Mouse (Mus musculus): ENCODE results near the gene Gpcpd1. TPM values are rescaled to one million over a fixed set of nuclear protein-coding genes. Genes with fewer than 3 reads are reported as not detected.

The Gpcpd1 gene
- polyA plus RNA-seq, 1 experiment from 2014 or later: 108 TPM

DNA sequence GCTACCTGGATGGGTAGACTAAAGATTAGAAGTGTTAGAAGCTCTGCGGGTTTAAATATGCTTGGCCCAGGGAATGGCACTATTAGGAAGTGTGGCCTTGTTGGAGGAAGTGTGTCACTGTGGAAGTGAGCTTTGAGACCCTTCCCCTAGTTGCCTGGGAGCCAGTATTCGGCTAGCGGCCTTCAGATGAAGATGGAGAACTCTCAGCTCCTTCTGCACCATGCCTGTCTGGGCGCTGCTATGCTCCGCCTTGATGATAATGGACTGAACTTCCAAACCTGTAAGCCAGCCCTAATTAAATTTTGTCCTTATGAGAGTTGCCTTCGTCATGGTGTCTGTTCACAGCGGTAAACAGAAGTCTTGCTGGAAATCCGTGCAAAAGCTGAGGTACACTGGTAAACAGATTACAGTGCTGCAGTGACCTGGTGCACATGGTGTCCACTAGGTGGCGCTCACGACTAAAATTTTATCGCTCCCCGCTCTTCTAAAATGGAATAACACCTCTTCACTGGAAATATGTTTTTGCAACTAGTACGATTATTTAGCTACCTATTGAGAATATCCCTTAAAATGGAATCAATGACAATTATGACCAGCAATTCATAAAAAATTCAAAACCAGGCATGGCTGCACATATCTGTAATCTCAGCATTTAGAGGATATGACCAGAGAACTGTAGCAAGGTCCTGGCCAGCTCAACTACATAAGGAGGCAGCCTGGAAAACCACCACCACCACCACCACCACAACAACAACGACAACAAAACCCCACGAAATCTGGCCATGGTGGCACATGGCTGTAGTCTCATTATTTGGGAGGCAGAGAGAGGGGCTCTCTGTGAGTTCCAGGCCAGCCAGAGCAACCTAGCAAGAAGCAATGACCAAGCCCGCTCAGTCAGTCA lies 71.1 kb downstream of the Gpcpd1 start:
- no peaks in the 10 kb centered on the region for H3K9me3 ChIP-seq (ENCODE audit: control insufficient read depth, low read length)
- H3K4me1 ChIP-seq (ENCODE audit: control insufficient read depth, insufficient read depth, low read length): no peaks in the 10 kb centered on the region
- H3K27me3 ChIP-seq (ENCODE audit: control insufficient read depth, insufficient read depth, low read length): no peaks in the 10 kb centered on the region
- H3K4me2 ChIP-seq (ENCODE audit: low read depth, low read length): no peak overlapping the region
- 32% methylated on average over 16 of the region's 16 CpGs for WGBS
- H3K9ac ChIP-seq (replicated peaks; ENCODE audit: low read depth, low read length): no peak overlapping the region
- H3K27ac ChIP-seq (ENCODE audit: low read depth, low read length): no peak overlapping the region
- peak; percentile 86 for ATAC-seq (ENCODE audit: low read depth)
- no peaks in the 10 kb centered on the region for H3K36me3 ChIP-seq (ENCODE audit: control insufficient read depth, insufficient read depth, low read length)
- no peak overlapping the region for H3K4me3 ChIP-seq (ENCODE audit: low read depth, low read length)

DNA sequence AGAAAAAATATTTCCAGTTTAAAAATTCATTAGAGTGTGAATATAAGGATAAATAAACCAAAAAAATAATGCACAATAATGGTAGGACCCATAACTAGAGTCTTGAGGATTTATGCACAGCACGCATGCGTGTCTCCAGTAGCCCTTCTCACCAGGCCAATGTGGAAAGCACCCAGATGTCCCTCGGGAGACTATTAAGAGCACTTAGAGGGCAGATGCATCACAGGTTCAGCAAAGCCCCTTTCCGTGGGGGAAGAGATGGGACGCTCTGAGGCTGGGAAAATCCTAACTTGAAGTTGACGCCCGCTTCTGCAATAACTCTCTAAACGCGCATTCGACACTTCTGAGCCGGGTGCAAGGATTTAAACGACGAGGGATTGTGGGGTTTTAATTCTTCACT lies 71.9 kb downstream of the Gpcpd1 start:
- H3K4me3 ChIP-seq (ENCODE audit: low read depth, low read length): no peak overlapping the region
- 85% methylated on average over 13 of the region's 13 CpGs for WGBS
- no peak overlapping the region for H3K4me2 ChIP-seq (ENCODE audit: low read depth, low read length)
- no peaks in the 10 kb centered on the region for H3K9me3 ChIP-seq (ENCODE audit: control insufficient read depth, low read length)
- H3K36me3 ChIP-seq (ENCODE audit: control insufficient read depth, insufficient read depth, low read length): no peaks in the 10 kb centered on the region
- ATAC-seq (ENCODE audit: low read depth): no peak
- no peaks in the 10 kb centered on the region for H3K27me3 ChIP-seq (ENCODE audit: control insufficient read depth, insufficient read depth, low read length)
- H3K9ac ChIP-seq (replicated peaks; ENCODE audit: low read depth, low read length): no peak overlapping the region
- no peaks in the 10 kb centered on the region for H3K4me1 ChIP-seq (ENCODE audit: control insufficient read depth, insufficient read depth, low read length)
- no peak overlapping the region for H3K27ac ChIP-seq (ENCODE audit: low read depth, low read length)

DNA sequence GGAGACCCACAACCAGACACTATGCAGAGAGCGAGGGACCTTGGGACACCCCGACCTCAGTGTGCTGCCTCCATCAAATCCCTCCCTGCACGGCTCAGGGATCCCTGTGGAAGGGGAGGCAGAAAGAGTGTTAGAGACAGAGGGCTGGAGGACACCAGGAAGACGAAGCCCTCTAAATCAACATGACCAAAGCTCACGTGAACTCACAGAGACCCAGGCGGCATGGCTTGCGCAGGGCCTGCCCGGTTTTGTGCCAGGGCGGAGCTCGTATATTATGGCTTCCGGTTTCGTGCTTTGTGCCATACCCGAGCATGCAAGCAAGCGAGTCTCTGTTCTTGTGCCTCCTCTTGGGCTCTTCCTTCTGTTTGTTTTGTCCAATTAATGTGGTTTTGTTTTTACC lies 72.5 kb downstream of the Gpcpd1 start:
- no peak overlapping the region for H3K4me2 ChIP-seq (ENCODE audit: low read depth, low read length)
- WGBS: 87% methylated on average over 14 of the region's 14 CpGs
- H3K27ac ChIP-seq (ENCODE audit: low read depth, low read length): no peak overlapping the region
- no peaks in the 10 kb centered on the region for H3K9me3 ChIP-seq (ENCODE audit: control insufficient read depth, low read length)
- H3K36me3 ChIP-seq (ENCODE audit: control insufficient read depth, insufficient read depth, low read length): no peaks in the 10 kb centered on the region
- H3K4me1 ChIP-seq (ENCODE audit: control insufficient read depth, insufficient read depth, low read length): no peaks in the 10 kb centered on the region
- no peaks in the 10 kb centered on the region for H3K27me3 ChIP-seq (ENCODE audit: control insufficient read depth, insufficient read depth, low read length)
- ATAC-seq (ENCODE audit: low read depth): no peak
- H3K9ac ChIP-seq (replicated peaks; ENCODE audit: low read depth, low read length): no peak overlapping the region
- no peak overlapping the region for H3K4me3 ChIP-seq (ENCODE audit: low read depth, low read length)

DNA sequence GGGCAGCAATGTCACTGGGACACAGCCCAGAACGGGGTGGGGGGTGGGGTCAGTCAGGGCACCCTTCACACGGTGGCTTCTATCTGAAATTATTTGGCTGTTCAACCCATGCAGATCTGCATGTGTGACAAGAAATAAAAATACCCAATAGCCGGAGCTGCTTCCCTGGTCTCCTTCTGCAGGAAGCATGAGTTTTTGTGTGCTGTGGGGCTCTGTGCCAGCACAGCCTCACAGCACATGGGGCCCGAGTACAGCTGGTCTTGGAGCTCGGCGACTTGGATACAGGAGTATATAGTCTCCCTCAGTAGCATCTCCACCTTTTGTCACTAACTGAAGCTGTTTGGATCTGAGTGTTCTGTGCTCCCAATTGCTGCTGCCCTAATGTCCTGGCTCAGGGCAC lies 73.2 kb downstream of the Gpcpd1 start:
- H3K27me3 ChIP-seq (ENCODE audit: control insufficient read depth, insufficient read depth, low read length): no peaks in the 10 kb centered on the region
- H3K4me3 ChIP-seq (ENCODE audit: low read depth, low read length): no peak overlapping the region
- 53% methylated on average over 6 of the region's 6 CpGs for WGBS
- no peaks in the 10 kb centered on the region for H3K4me1 ChIP-seq (ENCODE audit: control insufficient read depth, insufficient read depth, low read length)
- no peaks in the 10 kb centered on the region for H3K9me3 ChIP-seq (ENCODE audit: control insufficient read depth, low read length)
- no peak overlapping the region for H3K4me2 ChIP-seq (ENCODE audit: low read depth, low read length)
- H3K9ac ChIP-seq (replicated peaks; ENCODE audit: low read depth, low read length): no peak overlapping the region
- ATAC-seq (ENCODE audit: low read depth): no peak
- H3K27ac ChIP-seq (ENCODE audit: low read depth, low read length): no peak overlapping the region
- H3K36me3 ChIP-seq (ENCODE audit: control insufficient read depth, insufficient read depth, low read length): no peaks in the 10 kb centered on the region

DNA sequence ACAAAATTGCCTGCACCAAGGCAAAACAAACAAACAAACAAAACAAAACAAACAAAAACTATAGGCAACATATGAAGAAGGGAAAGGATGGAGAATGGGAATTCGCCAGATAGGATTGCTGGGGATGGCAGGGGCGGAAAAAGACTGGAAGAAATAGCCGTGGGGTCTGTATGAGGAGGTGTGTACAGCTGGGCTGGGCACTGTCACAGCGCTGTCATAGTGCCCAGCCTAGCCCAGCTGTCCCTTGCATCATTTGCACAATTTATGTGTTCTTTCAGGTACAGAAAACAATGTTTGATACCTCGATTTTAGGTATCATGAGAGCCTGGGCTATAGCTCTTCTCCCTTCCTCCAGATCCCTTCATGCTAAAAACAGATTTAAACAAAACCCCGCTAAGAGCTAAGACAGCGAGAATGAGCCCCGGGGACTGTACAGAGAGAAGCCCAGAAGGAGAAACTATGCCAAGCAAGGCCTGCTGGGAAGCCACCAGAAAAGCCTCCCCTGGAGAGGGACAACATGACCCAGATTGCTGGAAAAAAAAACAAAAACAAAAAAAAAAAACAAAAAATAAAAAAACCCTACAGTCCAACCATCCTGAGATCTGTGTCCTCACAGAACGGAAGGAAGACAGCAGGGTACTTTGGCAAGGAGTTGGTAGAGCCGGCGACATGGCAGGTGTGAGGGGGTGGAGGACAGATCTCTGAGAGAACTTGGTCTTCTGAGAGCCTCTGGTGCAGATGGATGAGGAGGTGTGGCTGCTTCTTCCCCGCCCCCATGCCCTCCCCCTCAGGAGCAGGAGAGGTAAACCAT lies 74.0 kb downstream of the Gpcpd1 start:
- Histone ChIP-seq H3K4me2 (ENCODE audit: low read depth, low read length) (no peak overlapping the region), H3K4me1 (ENCODE audit: control insufficient read depth, insufficient read depth, low read length) (no peaks in the 10 kb centered on the region), H3K36me3 (ENCODE audit: control insufficient read depth, insufficient read depth, low read length) (no peaks in the 10 kb centered on the region), H3K27ac (ENCODE audit: low read depth, low read length) (no peak overlapping the region), H3K9ac (replicated peaks; ENCODE audit: low read depth, low read length) (no peak overlapping the region), H3K27me3 (ENCODE audit: control insufficient read depth, insufficient read depth, low read length) (no peaks in the 10 kb centered on the region), H3K9me3 (ENCODE audit: control insufficient read depth, low read length) (no peaks in the 10 kb centered on the region), H3K4me3 (ENCODE audit: low read depth, low read length) (no peak overlapping the region)
- no peak for ATAC-seq (ENCODE audit: low read depth)
- WGBS: 74% methylated on average over 12 of the region's 12 CpGs

DNA sequence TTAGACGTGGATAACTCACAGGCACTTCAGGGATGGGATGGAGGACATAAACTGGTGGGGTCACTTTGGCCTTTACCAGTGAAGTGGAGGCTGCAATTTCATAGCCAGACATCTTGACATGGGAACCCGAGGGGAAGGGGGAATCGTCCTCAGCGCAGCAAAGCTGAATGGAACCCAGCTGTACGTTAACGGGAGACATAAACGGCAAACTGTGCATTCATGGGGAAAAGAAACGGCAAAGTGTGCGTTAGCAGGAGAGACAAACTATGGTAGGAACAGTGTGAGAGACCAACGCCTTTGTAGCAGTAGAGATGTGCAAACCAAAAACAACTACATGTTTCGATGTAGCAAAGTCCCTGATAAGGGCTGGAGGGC lies 74.6 kb downstream of the Gpcpd1 start:
- Histone ChIP-seq H3K4me1 (ENCODE audit: control insufficient read depth, insufficient read depth, low read length) (no peaks in the 10 kb centered on the region), H3K27me3 (ENCODE audit: control insufficient read depth, insufficient read depth, low read length) (no peaks in the 10 kb centered on the region), H3K4me2 (ENCODE audit: low read depth, low read length) (no peak overlapping the region), H3K27ac (ENCODE audit: low read depth, low read length) (no peak overlapping the region), H3K36me3 (ENCODE audit: control insufficient read depth, insufficient read depth, low read length) (no peaks in the 10 kb centered on the region), H3K9ac (replicated peaks; ENCODE audit: low read depth, low read length) (no peak overlapping the region), H3K9me3 (ENCODE audit: control insufficient read depth, low read length) (no peaks in the 10 kb centered on the region), H3K4me3 (ENCODE audit: low read depth, low read length) (no peak overlapping the region)
- 74% methylated on average over 11 of the region's 11 CpGs for WGBS
- ATAC-seq (ENCODE audit: low read depth): no peak

DNA sequence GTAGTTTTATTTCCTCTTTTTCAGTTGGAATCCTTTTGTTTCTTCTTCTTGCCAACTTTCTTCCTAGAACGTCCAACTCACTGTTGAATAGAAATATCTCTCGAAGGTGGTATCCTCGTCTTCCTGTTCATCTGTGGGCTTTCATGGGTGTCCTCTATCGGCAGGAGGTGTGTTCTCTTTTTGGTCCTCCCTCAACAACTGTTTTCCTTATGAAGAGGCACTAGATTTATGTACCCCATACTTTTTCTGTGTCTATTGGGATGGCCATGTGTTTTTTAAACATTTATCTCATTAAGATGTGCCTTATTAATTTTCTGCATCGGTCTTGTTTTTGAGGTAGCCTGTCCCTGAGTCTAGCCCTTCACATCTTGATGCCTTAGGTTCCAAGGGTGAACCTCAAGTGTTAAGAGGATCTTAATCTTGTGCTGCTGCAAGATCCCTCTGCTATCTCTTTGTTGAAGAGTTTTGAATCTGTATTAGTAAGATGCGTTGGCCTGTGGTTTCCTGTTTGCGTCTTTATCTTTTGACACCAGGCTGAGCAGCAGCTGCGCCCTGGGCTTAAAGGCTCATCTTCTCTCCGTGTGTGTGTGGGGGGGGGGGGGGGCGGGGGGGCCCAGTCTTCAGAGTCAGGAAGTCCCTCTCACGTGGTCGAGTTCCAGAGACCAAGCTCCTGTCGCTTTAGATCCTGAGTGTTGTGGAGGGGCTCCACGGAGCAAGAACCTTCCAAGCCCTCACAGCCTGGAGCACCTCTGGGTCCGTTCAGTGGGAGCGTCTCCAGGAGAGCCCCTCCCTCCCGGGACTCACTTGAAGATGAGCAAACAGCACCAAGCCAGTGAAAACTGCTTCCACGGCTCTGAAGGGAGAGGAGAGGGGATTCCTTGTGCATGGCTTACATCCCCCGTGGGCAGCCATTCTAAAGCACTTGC lies 75.2 kb downstream of the Gpcpd1 start:
- H3K4me1 ChIP-seq (ENCODE audit: control insufficient read depth, insufficient read depth, low read length): no peaks in the 10 kb centered on the region
- no peak for ATAC-seq (ENCODE audit: low read depth)

DNA sequence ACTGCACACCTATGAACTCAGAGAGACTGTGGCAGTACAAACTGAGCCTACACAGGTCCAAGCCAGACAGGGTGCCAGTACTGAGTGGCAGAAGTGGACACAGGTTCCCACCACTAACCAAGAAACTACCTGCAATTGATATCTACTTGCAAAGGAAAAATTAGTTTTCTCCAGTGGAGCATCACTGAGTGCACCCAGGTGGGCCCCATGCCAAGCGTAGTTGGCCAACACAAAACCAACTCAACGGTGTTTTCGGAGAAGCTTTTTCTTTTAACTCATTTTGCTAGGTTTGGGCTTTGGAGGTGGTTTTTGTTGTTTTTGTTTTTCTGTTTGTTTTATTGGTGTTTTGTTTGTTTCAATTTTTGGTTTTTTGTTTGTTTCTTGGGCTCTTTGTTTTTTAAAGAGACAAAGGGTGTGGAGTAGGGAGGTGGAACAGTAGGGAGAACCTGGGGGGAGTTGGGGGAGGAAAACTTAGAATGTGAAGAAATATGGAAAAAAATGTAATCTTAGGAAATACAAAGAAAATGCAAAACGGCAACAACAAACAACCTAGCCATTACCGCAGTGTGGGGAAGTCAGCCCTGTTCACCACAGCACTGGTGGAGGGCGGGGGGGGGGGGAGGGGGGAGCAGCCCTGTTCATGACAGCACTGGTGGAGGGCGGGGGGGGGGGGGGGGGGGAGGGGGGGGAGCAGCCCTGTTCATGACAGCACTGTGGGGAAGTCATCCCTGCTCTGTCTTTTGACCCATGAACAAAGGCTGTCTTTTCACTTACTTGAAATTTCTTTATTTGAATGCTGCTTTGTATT lies 76.3 kb downstream of the Gpcpd1 start:
- ATAC-seq (ENCODE audit: low read depth): no peak
- no peak overlapping the region for H3K9ac ChIP-seq (replicated peaks; ENCODE audit: low read depth, low read length)
- H3K9me3 ChIP-seq (ENCODE audit: control insufficient read depth, low read length): no peaks in the 10 kb centered on the region
- no peaks in the 10 kb centered on the region for H3K36me3 ChIP-seq (ENCODE audit: control insufficient read depth, insufficient read depth, low read length)
- 96% methylated on average over 5 of the region's 7 CpGs for WGBS
- no peak overlapping the region for H3K4me2 ChIP-seq (ENCODE audit: low read depth, low read length)
- H3K4me3 ChIP-seq (ENCODE audit: low read depth, low read length): no peak overlapping the region
- H3K4me1 ChIP-seq (ENCODE audit: control insufficient read depth, insufficient read depth, low read length): no peaks in the 10 kb centered on the region
- no peaks in the 10 kb centered on the region for H3K27me3 ChIP-seq (ENCODE audit: control insufficient read depth, insufficient read depth, low read length)
- H3K27ac ChIP-seq (ENCODE audit: low read depth, low read length): no peak overlapping the region

More for the DNA sequence above, 75.2 kb downstream of the Gpcpd1 start:
- Histone ChIP-seq H3K4me3 (ENCODE audit: low read depth, low read length) (no peak overlapping the region), H3K36me3 (ENCODE audit: control insufficient read depth, insufficient read depth, low read length) (no peaks in the 10 kb centered on the region), H3K9ac (replicated peaks; ENCODE audit: low read depth, low read length) (no peak overlapping the region), H3K4me2 (ENCODE audit: low read depth, low read length) (no peak overlapping the region; the same call in 1 of the 2 replicates), H3K27me3 (ENCODE audit: control insufficient read depth, insufficient read depth, low read length) (no peaks in the 10 kb centered on the region), H3K27ac (ENCODE audit: low read depth, low read length) (no peak overlapping the region), H3K9me3 (ENCODE audit: control insufficient read depth, low read length) (no peaks in the 10 kb centered on the region)
- 50% methylated on average over 19 of the region's 19 CpGs for WGBS
